Mouse (Mus musculus) testis, postnatal 10 days (tissue): ENCODE data around the gene Amy2a1.
"Not testable (repeated sequence)": the region's sequence is repeated elsewhere in the genome, so short reads cannot be mapped to it uniquely, and the experiment has no call there.

Source experiments
- DNase-seq: peaks from one replicate; pipeline ENCODE4 v3.0.0; 2021; ENCODE audit warnings: low spot score

Amy2a1 gene

GRCm38 (mm10) chr3:113532328-113532727 is at the start of gene Amy2a1:
Gene Amy2a1, minus strand, starts transcription at chr3:113532428.
- not testable (repeated sequence) for DNase-seq

- DNase-seq: no peak
These were observed 42.4 kb upstream of the Amy2a1 start for GRCm38 (mm10) chr3:113574578-113574977.

DNA sequence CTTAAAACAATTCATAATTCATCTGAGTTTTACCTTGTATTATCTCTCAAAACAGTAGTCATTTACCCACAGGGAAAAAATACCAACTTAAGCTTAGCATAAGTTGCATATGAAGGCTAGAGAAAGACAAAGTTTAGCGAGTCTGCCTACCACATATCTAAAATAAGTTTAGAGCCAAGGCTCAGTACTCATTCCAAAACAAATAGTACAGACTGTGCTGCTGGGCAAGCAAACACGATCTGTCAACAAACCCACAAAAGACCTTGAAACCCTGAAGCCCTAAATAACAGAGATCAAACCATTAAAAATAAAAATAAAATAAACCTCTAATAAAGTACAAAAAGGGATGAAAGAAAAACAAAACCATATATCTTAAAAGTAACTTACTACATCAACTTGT is 41.9 kb upstream of the Amy2a1 start:
- no peak for DNase-seq

GRCm38 (mm10) chr3:113572158-113572557 is 39.9 kb upstream of the Amy2a1 start:
- DNase-seq: no peak

DNA sequence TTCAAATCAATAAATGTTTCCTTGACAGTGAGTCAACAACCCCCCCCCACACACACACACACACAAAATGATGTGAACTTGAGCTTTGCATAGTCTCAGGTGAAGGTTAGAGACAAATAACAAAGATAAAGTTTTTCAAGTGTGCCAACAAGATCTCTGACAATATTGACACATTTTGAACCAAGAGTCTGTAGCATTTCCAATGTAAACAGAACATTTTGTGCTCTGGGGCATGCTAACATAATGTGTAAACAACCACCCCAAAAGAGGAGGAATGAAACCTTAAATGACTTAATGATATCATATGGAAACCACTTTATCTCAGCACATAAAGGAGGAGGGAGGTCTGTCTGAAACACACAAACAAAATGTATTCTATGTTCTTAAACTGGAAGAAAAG is 7.5 kb upstream of the Amy2a1 start:
- DNase-seq: no peak
